Mouse (Mus musculus) embryonic facial prominence, embryonic 11.5 days (tissue): ENCODE results near the gene Zfp385b. TPM values are rescaled to one million over a fixed set of nuclear protein-coding genes. Genes with fewer than 3 reads are reported as not detected.

Experiments used
- ATAC-seq: fragments of 200-750 bp; cut with Nextera tagmentation; replicated peaks from 2 replicates; pipeline ENCODE4 v1.8.0; 2017; ENCODE audit warnings: low read depth; ENCODE audit not compliant: insufficient number of reproducible peaks, low FRiP score, low TSS enrichment
- DNase-seq: peaks from one replicate; pipeline ENCODE4 v3.0.0-alpha.2; 2015; ENCODE audit warnings: low spot score
- H3K27ac ChIP-seq: fragments of 300-500 bp; sonication (generic); replicated peaks from 2 replicates; pipeline ENCODE4 v1.5.1; 2014; ENCODE audit warnings: mild to moderate bottlenecking, low read depth, low read length, control low read depth
- H3K27me3 ChIP-seq: fragments of 300-500 bp; sonication (generic); 2 replicates; pipeline ENCODE4 v1.6.1; 2014; ENCODE audit warnings: mild to moderate bottlenecking, low read length, moderate library complexity, mixed read lengths; ENCODE audit not compliant: control insufficient read depth, insufficient read depth
- H3K36me3 ChIP-seq: fragments of 300-500 bp; sonication (generic); replicated peaks from 2 replicates; pipeline ENCODE4 v1.6.1; 2014; ENCODE audit warnings: low read depth, mild to moderate bottlenecking, low read length, moderate library complexity, mixed read lengths; ENCODE audit not compliant: control insufficient read depth, insufficient read depth
- H3K4me1 ChIP-seq: fragments of 300-500 bp; sonication (generic); 2 replicates; pipeline ENCODE4 v1.6.1; 2014; ENCODE audit warnings: low read length, mixed read lengths; ENCODE audit not compliant: control insufficient read depth, insufficient read depth
- H3K4me2 ChIP-seq: fragments of 300-500 bp; sonication (generic); 2 replicates; pipeline ENCODE4 v1.6.1; 2014; ENCODE audit warnings: low read depth, mild to moderate bottlenecking, control low read depth, low read length, moderate library complexity
- H3K4me3 ChIP-seq: fragments of 300-500 bp; sonication (generic); 2 replicates; pipeline ENCODE4 v1.5.1; 2014; ENCODE audit warnings: low read depth, low read length, control low read depth
- H3K9ac ChIP-seq: fragments of 300-500 bp; sonication (generic); replicated peaks from 2 replicates; pipeline ENCODE4 v1.6.1; 2014; ENCODE audit warnings: mild to moderate bottlenecking, control low read depth, low read length
- H3K9me3 ChIP-seq: fragments of 300-500 bp; sonication (generic); replicated peaks from 2 replicates; pipeline ENCODE4 v1.6.1; 2016; ENCODE audit warnings: mild to moderate bottlenecking, low read length, inconsistent platforms, mixed read lengths; ENCODE audit not compliant: control insufficient read depth
- WGBS: fragments of 180-500 bp; shearing (Covaris S2); extraction: QIAGEN DNeasy Blood & Tissue Kit; methylation state at CpG from one replicate; pipeline ENCODE4 v1.1.7; 2014; 5-methylcytosine and 5-hydroxymethylcytosine counted together
- polyA plus RNA-seq: library from polyadenylated mRNA; unstranded; fragments of >200 nt; fragmentation: Nextera tagmentation; extraction: Ambion mirVana; gene quantifications from 2 replicates; pipeline ENCODE4 v1.2.1, GENCODE M21; 2014

Gene Zfp385b
- polyA plus RNA-seq, 1 experiment from 2014 or later, result 1.7 TPM

DNA sequence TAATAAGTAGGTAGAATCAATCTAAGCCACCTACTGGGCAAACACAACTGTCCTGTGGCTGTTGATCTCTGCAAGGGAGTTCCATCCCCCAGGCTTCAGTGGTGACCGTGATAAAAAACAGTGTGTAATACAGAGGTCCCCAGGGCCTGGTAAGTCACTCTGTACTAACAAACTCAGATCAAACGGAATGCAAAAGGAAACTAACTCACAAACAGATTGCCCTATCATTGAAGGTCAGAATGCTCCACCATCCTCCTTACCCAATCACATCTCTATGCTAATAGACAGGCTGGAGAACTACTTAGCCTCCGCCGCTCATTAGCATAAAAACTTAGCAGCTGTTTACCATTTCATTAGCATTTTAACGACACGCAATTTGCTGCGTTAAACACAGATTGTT, 313.1 kb downstream of the Zfp385b start:
- Histone ChIP-seq H3K9me3 (no peaks in the 10 kb centered on the region), H3K36me3 (no peaks in the 10 kb centered on the region), H3K9ac (no peak overlapping the region), H3K27me3 (no peaks in the 10 kb centered on the region), H3K4me1 (no peaks in the 10 kb centered on the region), H3K4me3 (no peak overlapping the region), H3K4me2 (peak overlapping the region; percentile 25), H3K27ac (no peak overlapping the region)
- 6% methylated on average over 7 of the region's 7 CpGs for WGBS
- ATAC-seq (no peak), DNase-seq (peak; percentile 4)

GRCm38 (mm10) chr2:77505614-77506013, 313.8 kb downstream of the Zfp385b start:
- Histone ChIP-seq H3K9ac (no peak overlapping the region), H3K36me3 (no peaks in the 10 kb centered on the region), H3K27ac (no peak overlapping the region), H3K4me1 (no peaks in the 10 kb centered on the region), H3K27me3 (no peaks in the 10 kb centered on the region), H3K4me3 (no peak overlapping the region), H3K9me3 (no peaks in the 10 kb centered on the region), H3K4me2 (no peak overlapping the region)
- WGBS, result 58% methylated on average over 1 of the region's 1 CpGs
- ATAC-seq (no peak), DNase-seq (no peak)

GRCm38 (mm10) chr2:77503674-77504351, 315.6 kb downstream of the Zfp385b start:
- 89% methylated on average over 6 of the region's 6 CpGs for WGBS
- no peaks in the 10 kb centered on the region for H3K9me3 ChIP-seq
- no peak overlapping the region for H3K4me3 ChIP-seq
- H3K27me3 ChIP-seq, result no peaks in the 10 kb centered on the region
- no peak overlapping the region for H3K4me2 ChIP-seq
- H3K9ac ChIP-seq, result no peak overlapping the region
- no peak overlapping the region for H3K27ac ChIP-seq
- no peak for DNase-seq
- no peak for ATAC-seq
- no peaks in the 10 kb centered on the region for H3K4me1 ChIP-seq
- no peaks in the 10 kb centered on the region for H3K36me3 ChIP-seq

DNA sequence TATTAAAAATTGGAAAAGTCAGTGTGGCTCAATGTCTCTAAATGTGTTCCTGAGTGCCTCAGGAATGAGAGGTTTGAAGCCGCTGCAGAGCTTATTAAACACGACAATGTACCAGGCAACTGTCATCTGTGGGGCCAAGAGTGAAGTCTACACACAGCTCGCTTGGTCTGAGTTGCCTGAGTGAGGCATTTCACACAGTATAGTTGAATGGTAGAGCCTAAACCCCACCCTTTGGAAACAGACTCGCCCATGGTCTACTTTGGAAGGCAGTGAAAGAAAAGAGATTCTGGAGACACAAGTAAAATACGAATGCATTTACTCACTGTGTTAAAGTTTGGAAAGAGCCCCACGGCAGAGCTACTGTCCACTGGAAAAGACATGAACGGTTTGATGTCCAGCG, 316.2 kb downstream of the Zfp385b start:
- 87% methylated on average over 8 of the region's 8 CpGs for WGBS
- H3K27ac ChIP-seq, result no peak overlapping the region
- no peak for ATAC-seq

DNA sequence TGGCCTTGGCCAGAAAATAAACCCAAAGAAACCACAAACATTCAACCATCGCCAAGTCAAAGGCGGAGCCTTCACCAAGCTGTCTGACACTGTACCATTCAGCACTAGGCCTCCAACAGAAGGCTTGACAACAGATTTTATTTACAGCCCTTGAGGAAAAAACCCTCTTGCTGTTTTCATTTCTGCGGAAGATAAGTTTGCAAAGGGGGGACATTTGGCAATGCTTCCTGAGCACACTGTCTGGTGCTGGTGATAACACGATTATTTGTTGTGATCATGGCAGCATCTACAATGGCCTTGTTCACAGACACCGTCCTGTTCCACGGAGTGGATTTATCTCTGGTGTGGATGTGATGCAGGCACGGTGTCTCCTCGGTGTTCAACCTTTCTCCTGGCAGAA, 317.0 kb downstream of the Zfp385b start:
- Histone ChIP-seq H3K4me3 (no peak overlapping the region), H3K9me3 (no peaks in the 10 kb centered on the region), H3K27ac (no peak overlapping the region), H3K27me3 (no peaks in the 10 kb centered on the region), H3K9ac (no peak overlapping the region), H3K4me2 (no peak overlapping the region), H3K36me3 (no peaks in the 10 kb centered on the region), H3K4me1 (no peaks in the 10 kb centered on the region)
- WGBS, result 86% methylated on average over 8 of the region's 8 CpGs
- no peak for ATAC-seq
- DNase-seq, result no peak

More for the DNA sequence above, 316.2 kb downstream of the Zfp385b start:
- H3K36me3 ChIP-seq, result no peaks in the 10 kb centered on the region
- H3K4me1 ChIP-seq, result no peaks in the 10 kb centered on the region
- no peaks in the 10 kb centered on the region for H3K27me3 ChIP-seq
- DNase-seq, result no peak
- no peak overlapping the region for H3K4me3 ChIP-seq
- no peaks in the 10 kb centered on the region for H3K9me3 ChIP-seq
- no peak overlapping the region for H3K9ac ChIP-seq
- no peak overlapping the region for H3K4me2 ChIP-seq

- H3K27me3 ChIP-seq, result no peaks in the 10 kb centered on the region
- WGBS, result 78% methylated on average over 6 of the region's 6 CpGs
Observed at GRCm38 (mm10) chr2:77500480-77500879, 319.0 kb downstream of the Zfp385b start.

GRCm38 (mm10) chr2:77498379-77498778, 321.1 kb downstream of the Zfp385b start:
- DNase-seq (no peak), ATAC-seq (no peak)
- WGBS, result 84% methylated on average over 4 of the region's 4 CpGs
- no peak overlapping the region for H3K4me2 ChIP-seq
- no peak overlapping the region for H3K4me3 ChIP-seq
- no peak overlapping the region for H3K27ac ChIP-seq
- no peaks in the 10 kb centered on the region for H3K9me3 ChIP-seq
- H3K36me3 ChIP-seq, result no peaks in the 10 kb centered on the region
- H3K4me1 ChIP-seq, result no peaks in the 10 kb centered on the region
- no peaks in the 10 kb centered on the region for H3K27me3 ChIP-seq
- no peak overlapping the region for H3K9ac ChIP-seq

More at GRCm38 (mm10) chr2:77500480-77500879, 319.0 kb downstream of the Zfp385b start:
- H3K4me3 ChIP-seq, result no peak overlapping the region
- H3K36me3 ChIP-seq, result no peaks in the 10 kb centered on the region
- no peak overlapping the region for H3K4me2 ChIP-seq
- no peak overlapping the region for H3K27ac ChIP-seq
- no peaks in the 10 kb centered on the region for H3K4me1 ChIP-seq
- H3K9ac ChIP-seq, result no peak overlapping the region
- ATAC-seq (no peak), DNase-seq (no peak)
- H3K9me3 ChIP-seq, result no peaks in the 10 kb centered on the region

DNA sequence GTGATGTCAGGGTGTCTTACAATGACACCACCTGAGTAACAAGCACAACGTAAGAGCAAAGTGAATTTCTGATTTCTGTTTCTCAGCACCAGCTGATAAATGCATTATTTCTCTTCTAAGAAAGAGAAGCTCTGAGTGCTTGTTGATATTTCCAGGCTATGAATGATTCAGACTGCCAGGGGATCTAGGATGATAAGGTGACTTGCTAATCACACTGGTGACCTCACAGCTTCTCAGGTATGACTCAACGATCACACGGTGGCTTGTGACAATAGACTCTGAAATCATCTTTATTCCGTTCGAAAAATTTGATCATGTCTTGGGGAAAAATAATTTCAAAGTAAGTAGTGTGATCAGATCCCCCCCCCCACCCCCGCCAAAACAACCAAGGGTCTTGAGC, 321.5 kb downstream of the Zfp385b start:
- H3K4me2 ChIP-seq, result no peak overlapping the region
- no peaks in the 10 kb centered on the region for H3K9me3 ChIP-seq
- H3K36me3 ChIP-seq, result no peaks in the 10 kb centered on the region
- 94% methylated on average over 6 of the region's 6 CpGs for WGBS
- H3K4me3 ChIP-seq, result no peak overlapping the region
- no peaks in the 10 kb centered on the region for H3K27me3 ChIP-seq
- H3K9ac ChIP-seq, result no peak overlapping the region
- H3K4me1 ChIP-seq, result no peaks in the 10 kb centered on the region
- no peak overlapping the region for H3K27ac ChIP-seq
- ATAC-seq, result no peak
- DNase-seq, result no peak
